Mouse (Mus musculus): ENCODE data around the gene B3glct. TPM values are rescaled to one million over a fixed set of nuclear protein-coding genes. Genes with fewer than 3 reads are reported as not detected.

Gene B3glct
- 14.4 and 15.1 TPM in 2 replicates for polyA plus RNA-seq (2016; fragmentation: Nextera tagmentation; extraction: Ambion mirVana)

DNA sequence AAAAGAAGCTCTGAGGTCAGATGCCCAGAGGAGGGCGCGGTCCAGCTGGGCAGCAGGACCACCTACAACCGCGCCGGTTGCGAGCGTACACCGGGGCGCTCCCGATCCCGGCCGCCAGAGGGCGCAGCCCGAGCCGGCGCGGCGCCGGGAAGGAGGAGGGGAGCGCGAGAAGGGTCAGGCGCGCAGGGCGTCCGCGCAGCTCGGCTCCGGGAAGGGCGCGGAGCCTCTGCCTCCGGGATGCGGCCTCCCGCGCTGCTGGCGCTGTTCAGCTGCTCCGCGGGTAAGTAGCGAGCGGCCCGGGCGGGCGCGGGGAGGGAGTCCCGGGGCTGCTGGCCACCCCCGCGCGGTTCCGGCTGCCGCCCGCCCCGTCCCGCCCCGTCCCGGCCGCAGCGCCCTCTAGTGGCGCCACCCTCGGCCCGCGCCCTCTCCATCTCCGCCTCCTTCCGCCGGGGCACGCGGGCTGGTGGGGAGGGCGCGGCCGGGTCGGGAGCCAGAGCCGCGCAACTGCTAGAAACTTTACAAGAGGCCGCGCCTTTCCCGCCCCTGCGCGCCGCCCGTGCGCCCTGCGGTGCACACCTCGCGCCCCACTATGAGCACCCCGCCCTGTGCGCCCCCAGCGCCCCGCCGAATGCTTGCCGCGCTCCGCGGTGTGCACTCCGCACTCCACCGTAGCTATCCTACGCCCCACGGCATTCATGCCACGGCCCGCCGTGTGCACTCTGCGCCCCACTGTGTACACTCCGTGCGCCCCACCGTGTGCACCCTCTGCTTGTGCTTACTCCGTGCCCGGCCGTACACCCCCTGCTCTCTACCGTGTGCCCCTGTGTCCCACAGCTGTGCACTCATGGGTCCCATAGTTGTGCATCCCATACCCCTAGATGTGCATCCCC, at the start of gene B3glct:
B3glct (plus strand) TSS at position 131 of the 890 bp plus-strand sequence.
- H3K36me3 ChIP-seq (replicated peaks), result no peaks in the 10 kb centered on the region
- peak within 1 kb of the TSS; percentile 99 for H3K27ac ChIP-seq (replicated peaks)
- no peaks in the 10 kb centered on the region for H3K9me3 ChIP-seq
- peak within 1 kb of the TSS; percentile 86 for H3K4me3 ChIP-seq
- no peaks in the 10 kb centered on the region for H3K27me3 ChIP-seq (replicated peaks; ENCODE audit: low read depth, poor library complexity, severe bottlenecking)
- peak; percentile 91 for DNase-seq (ENCODE audit: low spot score)
- WGBS, result under 1% methylated on average over 106 of the region's 106 CpGs
- H3K4me1 ChIP-seq, result peaks cover 15% of the 10 kb centered on the region

GRCm38 (mm10) chr5:149634409-149635035, 43.5 kb upstream of the B3glct start:
- no peak for DNase-seq (ENCODE audit: low spot score)
- Histone ChIP-seq H3K4me3 (peak overlapping the region; percentile 84), H3K4me1 (peaks cover 29% of the 10 kb centered on the region), H3K27ac (replicated peaks) (peak overlapping the region; percentile 94), H3K36me3 (replicated peaks) (peaks cover 51% of the 10 kb centered on the region), H3K9me3 (no peaks in the 10 kb centered on the region), H3K27me3 (replicated peaks; ENCODE audit: low read depth, poor library complexity, severe bottlenecking) (no peaks in the 10 kb centered on the region)
- WGBS, result 79% methylated on average over 11 of the region's 11 CpGs

GRCm38 (mm10) chr5:149635556-149635955, 42.5 kb upstream of the B3glct start:
- WGBS, result 2% methylated on average over 24 of the region's 24 CpGs
- H3K9me3 ChIP-seq, result no peaks in the 10 kb centered on the region
- H3K27me3 ChIP-seq (replicated peaks; ENCODE audit: low read depth, poor library complexity, severe bottlenecking), result no peaks in the 10 kb centered on the region
- H3K36me3 ChIP-seq (replicated peaks), result peaks cover 40% of the 10 kb centered on the region
- peaks cover 29% of the 10 kb centered on the region for H3K4me1 ChIP-seq
- H3K4me3 ChIP-seq, result peak overlapping the region; percentile 84
- peak overlapping the region; percentile 94 for H3K27ac ChIP-seq (replicated peaks)
- DNase-seq (ENCODE audit: low spot score), result no peak

- peak; percentile 98 for DNase-seq (ENCODE audit: low spot score)
- Histone ChIP-seq H3K36me3 (replicated peaks) (peaks cover 33% of the 10 kb centered on the region), H3K27me3 (replicated peaks; ENCODE audit: low read depth, poor library complexity, severe bottlenecking) (no peaks in the 10 kb centered on the region), H3K9me3 (no peaks in the 10 kb centered on the region), H3K4me1 (peaks cover 29% of the 10 kb centered on the region), H3K4me3 (peak within 1 kb of the TSS; percentile 84), H3K27ac (replicated peaks) (peak within 1 kb of the TSS; percentile 94)
- WGBS, result under 1% methylated on average over 60 of the region's 60 CpGs
These were observed 41.7 kb upstream of the B3glct start, which contains the start of gene Hsph1 for GRCm38 (mm10) chr5:149636075-149636920. Gene Hsph1 (minus strand): TSS chr5:149636376.

- Histone ChIP-seq H3K27me3 (replicated peaks; ENCODE audit: low read depth, poor library complexity, severe bottlenecking) (no peaks in the 10 kb centered on the region), H3K4me3 (peak overlapping the region; percentile 84), H3K27ac (replicated peaks) (peak overlapping the region; percentile 94), H3K36me3 (replicated peaks) (peaks cover 23% of the 10 kb centered on the region), H3K9me3 (no peaks in the 10 kb centered on the region), H3K4me1 (peaks cover 33% of the 10 kb centered on the region)
- WGBS, result 63% methylated on average over 8 of the region's 8 CpGs
- DNase-seq (ENCODE audit: low spot score), result no peak
These were observed 40.7 kb upstream of the B3glct start for GRCm38 (mm10) chr5:149637306-149637705.

DNA sequence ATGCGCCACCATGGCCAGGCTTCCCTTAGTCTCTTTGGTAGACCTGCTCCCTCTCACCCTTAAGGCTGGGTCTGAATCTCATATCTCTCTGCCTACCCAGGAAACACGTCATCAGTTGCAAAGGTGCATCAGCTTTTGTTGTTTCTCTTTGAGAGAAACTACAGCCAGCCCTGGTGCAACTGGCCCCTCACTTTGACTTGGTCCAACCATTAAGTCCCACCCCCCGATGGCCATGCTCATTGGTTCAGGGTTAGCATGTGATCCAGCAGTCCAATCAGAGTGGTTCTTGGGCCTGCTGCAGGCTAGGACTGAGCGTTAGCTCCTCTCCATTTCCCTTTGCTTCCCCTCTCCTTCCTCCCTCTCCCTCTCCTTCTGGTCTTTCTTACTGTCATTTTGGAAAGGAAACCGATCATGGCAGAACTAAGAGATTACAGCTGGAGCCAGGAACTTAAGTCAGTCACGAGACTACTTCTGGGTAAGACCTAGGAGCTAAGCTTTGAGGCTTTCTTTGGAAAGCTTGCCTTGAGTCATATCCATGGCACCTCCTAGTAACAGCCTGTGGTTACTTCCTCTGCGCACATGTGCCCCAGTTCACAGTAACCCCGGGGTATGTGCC, 36.6 kb upstream of the B3glct start:
- no peaks in the 10 kb centered on the region for H3K9me3 ChIP-seq
- no peaks in the 10 kb centered on the region for H3K27me3 ChIP-seq (replicated peaks; ENCODE audit: low read depth, poor library complexity, severe bottlenecking)
- WGBS, result 87% methylated on average over 8 of the region's 8 CpGs
- no peak overlapping the region; the same call in 1 of the 2 replicates for H3K27ac ChIP-seq (replicated peaks)
- no peaks in the 10 kb centered on the region for H3K36me3 ChIP-seq (replicated peaks)
- H3K4me1 ChIP-seq, result peaks cover 12% of the 10 kb centered on the region
- H3K4me3 ChIP-seq, result no peak overlapping the region
- no peak for DNase-seq (ENCODE audit: low spot score)

- H3K36me3 ChIP-seq (replicated peaks), result no peaks in the 10 kb centered on the region
- no peaks in the 10 kb centered on the region for H3K9me3 ChIP-seq
- H3K4me3 ChIP-seq, result no peak overlapping the region
- H3K27ac ChIP-seq (replicated peaks), result no peak overlapping the region
- H3K27me3 ChIP-seq (replicated peaks; ENCODE audit: low read depth, poor library complexity, severe bottlenecking), result no peaks in the 10 kb centered on the region
- WGBS, result 61% methylated on average over 6 of the region's 6 CpGs
- peaks cover 9% of the 10 kb centered on the region for H3K4me1 ChIP-seq
- DNase-seq (ENCODE audit: low spot score), result peak; percentile 39
These were observed 35.7 kb upstream of the B3glct start for GRCm38 (mm10) chr5:149642366-149642765.

DNA sequence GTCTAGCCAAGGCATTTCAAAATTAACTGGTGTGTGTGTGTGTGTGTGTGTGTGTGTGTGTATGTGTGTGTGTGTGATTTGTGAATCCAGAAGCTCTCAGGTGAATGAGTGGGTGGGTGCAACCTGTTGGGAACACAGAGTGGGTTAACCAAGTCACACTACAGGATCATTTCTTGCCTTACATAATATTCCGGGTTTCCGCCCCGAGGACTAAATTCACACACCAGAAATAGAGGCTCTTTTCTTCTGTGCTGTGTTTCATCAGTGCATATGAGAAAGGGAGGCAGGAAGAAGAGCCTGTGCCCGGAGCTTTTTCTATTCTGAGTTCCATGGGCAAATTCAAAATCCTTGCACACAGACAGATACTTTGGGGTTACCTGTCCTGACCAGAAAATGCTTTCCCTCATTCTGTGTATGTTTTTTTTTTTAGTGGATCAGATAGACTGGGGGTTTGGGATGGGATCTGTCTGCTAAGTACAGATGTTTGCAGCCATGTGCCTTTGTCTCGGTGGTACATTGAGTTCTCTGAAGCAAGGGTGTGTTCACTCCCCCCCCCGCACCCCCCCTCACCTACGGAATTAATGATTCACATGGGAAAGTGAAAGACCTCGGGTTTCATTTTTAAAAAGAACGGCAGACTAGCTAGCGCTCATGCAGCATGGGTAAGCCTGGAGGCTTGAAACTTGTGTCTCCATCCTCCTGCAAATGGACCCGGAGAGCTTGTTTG, 35.1 kb upstream of the B3glct start:
- peaks cover 7% of the 10 kb centered on the region; the same call in 1 of the 2 replicates for H3K4me1 ChIP-seq
- H3K4me3 ChIP-seq, result no peak overlapping the region
- H3K27ac ChIP-seq (replicated peaks), result no peak overlapping the region
- 85% methylated on average over 11 of the region's 11 CpGs for WGBS
- H3K27me3 ChIP-seq (replicated peaks; ENCODE audit: low read depth, poor library complexity, severe bottlenecking), result no peaks in the 10 kb centered on the region
- no peaks in the 10 kb centered on the region for H3K36me3 ChIP-seq (replicated peaks)
- no peaks in the 10 kb centered on the region for H3K9me3 ChIP-seq
- DNase-seq (ENCODE audit: low spot score), result no peak

DNA sequence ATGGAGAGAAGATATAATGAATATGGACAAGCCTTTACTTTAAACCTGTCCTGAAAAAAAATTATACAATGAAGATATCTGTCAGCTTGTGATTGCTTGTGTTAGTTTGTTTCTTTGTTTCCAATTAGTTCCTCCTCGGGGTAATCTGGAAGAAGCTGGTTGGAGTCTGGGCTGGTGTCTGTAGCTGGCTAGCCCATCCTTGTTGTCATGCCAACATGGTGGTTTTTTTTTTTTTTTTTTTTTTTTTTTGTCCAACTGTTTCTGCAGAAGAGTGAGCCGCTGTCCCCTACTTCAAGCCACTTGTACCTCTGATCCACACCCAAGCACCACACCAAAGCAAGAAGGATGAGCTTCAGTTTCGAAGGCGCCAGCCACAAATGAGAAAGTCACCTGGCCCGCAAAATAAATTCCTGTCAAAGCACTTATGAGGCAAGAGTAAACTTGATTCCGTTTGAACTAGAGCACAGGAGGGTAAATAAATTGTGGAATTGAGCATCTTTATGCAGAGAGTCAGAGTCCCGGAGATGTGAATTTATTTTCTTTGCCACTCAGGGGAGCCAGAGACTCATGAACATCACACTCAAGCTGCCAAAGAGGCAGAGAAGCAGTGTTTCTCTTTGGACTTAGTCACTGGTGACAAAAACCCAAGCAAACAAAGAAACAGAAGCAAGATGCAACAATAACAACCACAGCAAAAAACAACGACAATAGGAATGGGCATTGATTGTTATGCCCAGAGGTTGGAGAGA, 30.5 kb upstream of the B3glct start:
- no peaks in the 10 kb centered on the region for H3K27me3 ChIP-seq (replicated peaks; ENCODE audit: low read depth, poor library complexity, severe bottlenecking)
- no peak overlapping the region; the same call in 1 of the 2 replicates for H3K27ac ChIP-seq (replicated peaks)
- WGBS, result 74% methylated on average over 8 of the region's 8 CpGs

GRCm38 (mm10) chr5:149648196-149648595, 29.8 kb upstream of the B3glct start:
- H3K4me1 ChIP-seq, result peaks cover 6% of the 10 kb centered on the region
- no peaks in the 10 kb centered on the region for H3K36me3 ChIP-seq (replicated peaks)
- no peaks in the 10 kb centered on the region for H3K27me3 ChIP-seq (replicated peaks; ENCODE audit: low read depth, poor library complexity, severe bottlenecking)
- WGBS, result 72% methylated on average over 4 of the region's 4 CpGs
- no peak for DNase-seq (ENCODE audit: low spot score)
- no peak overlapping the region for H3K4me3 ChIP-seq
- H3K9me3 ChIP-seq, result no peaks in the 10 kb centered on the region
- H3K27ac ChIP-seq (replicated peaks), result no peak overlapping the region; the same call in 1 of the 2 replicates

More for the DNA sequence above, 30.5 kb upstream of the B3glct start:
- H3K9me3 ChIP-seq, result no peaks in the 10 kb centered on the region
- H3K36me3 ChIP-seq (replicated peaks), result no peaks in the 10 kb centered on the region
- DNase-seq (ENCODE audit: low spot score), result no peak
- peaks cover 7% of the 10 kb centered on the region for H3K4me1 ChIP-seq
- H3K4me3 ChIP-seq, result no peak overlapping the region

GRCm38 (mm10) chr5:149648895-149649406, 29.1 kb upstream of the B3glct start:
- WGBS, result 74% methylated on average over 6 of the region's 6 CpGs
- no peaks in the 10 kb centered on the region for H3K27me3 ChIP-seq (replicated peaks; ENCODE audit: low read depth, poor library complexity, severe bottlenecking)
- H3K4me3 ChIP-seq, result no peak overlapping the region
- no peak overlapping the region for H3K27ac ChIP-seq (replicated peaks)
- H3K36me3 ChIP-seq (replicated peaks), result no peaks in the 10 kb centered on the region
- H3K9me3 ChIP-seq, result no peaks in the 10 kb centered on the region
- H3K4me1 ChIP-seq, result peaks cover 6% of the 10 kb centered on the region
- DNase-seq (ENCODE audit: low spot score), result no peak
